8 mouse cellular contexts compared by ENCODE assay signal in the genomic region with DNA sequence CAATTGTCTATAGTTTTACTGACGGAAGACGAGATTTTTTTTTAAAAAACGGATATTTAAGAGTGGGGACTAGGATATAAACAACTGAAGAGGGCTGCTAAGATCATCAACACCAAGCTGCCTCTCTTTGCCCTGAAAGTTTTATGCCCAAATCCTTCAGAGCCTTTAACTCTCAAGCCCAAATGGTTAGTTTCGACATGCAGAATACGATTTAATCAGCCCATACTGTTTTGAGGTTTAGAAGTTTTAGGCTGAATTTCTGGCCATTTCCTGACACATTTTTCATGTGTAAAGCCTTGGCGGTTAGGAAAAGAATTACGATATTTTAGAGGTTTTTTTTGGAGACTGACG. TPM values are rescaled to one million over a fixed set of nuclear protein-coding genes. Genes with fewer than 3 reads are reported as not detected.
DNase-seq lines count a peak whose midpoint lies in the region; ATAC-seq and TF ChIP-seq lines count a peak whose summit lies in the region.

No protein-coding gene starts in this region.

- no peaks in the 10 kb centered on the region for H3K9me3 ChIP-seq in kidney, postnatal 0 days (replicated peaks; ENCODE audit: low read length)
- no peaks in the 10 kb centered on the region for H3K9me3 ChIP-seq in embryonic facial prominence, embryonic 13.5 days
- no peaks in the 10 kb centered on the region for H3K9me3 ChIP-seq in intestine, embryonic 15.5 days

- peak overlapping the region; percentile 73 for H3K4me2 ChIP-seq in kidney, postnatal 0 days (ENCODE audit: low read length)
- peak overlapping the region; percentile 73 for H3K4me2 ChIP-seq in embryonic facial prominence, embryonic 13.5 days
- H3K4me2 ChIP-seq in intestine, embryonic 15.5 days (replicated peaks), result peak overlapping the region; percentile 60
- H3K4me2 ChIP-seq in myocyte (ENCODE audit: low read depth), result peak overlapping the region; percentile 57

- H3K9ac ChIP-seq in kidney, postnatal 0 days (ENCODE audit: low read depth, low read length), result peak overlapping the region; percentile 91; the same call in 1 of the 2 replicates
- peak overlapping the region; percentile 97; the same call in 1 of the 2 replicates for H3K9ac ChIP-seq in embryonic facial prominence, embryonic 13.5 days
- no peak overlapping the region for H3K9ac ChIP-seq in intestine, embryonic 15.5 days

- H3K4me1 ChIP-seq in kidney, postnatal 0 days (replicated peaks; ENCODE audit: insufficient read depth, low read length), result 0 out of 2 replicates have a peak, but pooled peaks cover 8% of the 10 kb centered on the region
- peaks cover 18% of the 10 kb centered on the region for H3K4me1 ChIP-seq in embryonic facial prominence, embryonic 13.5 days
- peaks cover 8% of the 10 kb centered on the region; the same call in 1 of the 2 replicates for H3K4me1 ChIP-seq in intestine, embryonic 15.5 days (replicated peaks)

- H3K4me3 ChIP-seq in kidney, postnatal 0 days (replicated peaks; ENCODE audit: low read depth, low read length), result peak overlapping the region; percentile 78
- peak overlapping the region; percentile 93 for H3K4me3 ChIP-seq in embryonic facial prominence, embryonic 13.5 days
- H3K4me3 ChIP-seq in intestine, embryonic 15.5 days (replicated peaks), result peak overlapping the region; percentile 90
- H3K4me3 ChIP-seq in myocyte, result peak overlapping the region; percentile 68

- no peaks in the 10 kb centered on the region for H3K27me3 ChIP-seq in kidney, postnatal 0 days (ENCODE audit: insufficient read depth, low read length)
- H3K27me3 ChIP-seq in embryonic facial prominence, embryonic 13.5 days, result no peaks in the 10 kb centered on the region
- H3K27me3 ChIP-seq in intestine, embryonic 15.5 days (replicated peaks), result no peaks in the 10 kb centered on the region
- no peaks in the 10 kb centered on the region for H3K27me3 ChIP-seq in myocyte (ENCODE audit: control insufficient read depth, insufficient read depth, insufficient read length)

- no peak overlapping the region for H3K27ac ChIP-seq in kidney, postnatal 0 days
- peak overlapping the region; percentile 89; the same call in 1 of the 2 replicates for H3K27ac ChIP-seq in embryonic facial prominence, embryonic 13.5 days
- H3K27ac ChIP-seq in intestine, embryonic 15.5 days, result no peak overlapping the region

- TF ChIP-seq CTCF in kidney, postnatal 0 days (IDR thresholded peaks at IDR 0.05; ENCODE audit: low read depth), result no peak

- H3ac ChIP-seq in myocyte (ENCODE audit: control insufficient read depth, insufficient read length), result peak overlapping the region; percentile 68

- TF ChIP-seq POLR2A in myocyte (IDR thresholded peaks at IDR 0.05; ENCODE audit: insufficient read length, low read depth), result no peak

- 49% methylated on average over 8 of the region's 8 CpGs for WGBS in kidney, postnatal 0 days
- WGBS in embryonic facial prominence, embryonic 13.5 days, result 46% methylated on average over 8 of the region's 8 CpGs
- WGBS in intestine, embryonic 15.5 days, result 47% methylated on average over 8 of the region's 8 CpGs

- no peak for ATAC-seq in kidney, postnatal 0 days (replicated peaks; ENCODE audit: low FRiP score, low read depth)
- no peak for ATAC-seq in embryonic facial prominence, embryonic 13.5 days (ENCODE audit: insufficient number of reproducible peaks, insufficient read depth, low FRiP score, low TSS enrichment, low read depth)
- peak; percentile 12 for ATAC-seq in intestine, embryonic 15.5 days

- no peak for DNase-seq in kidney, postnatal 0 days (ENCODE audit: low spot score)
- DNase-seq in kidney, postnatal 36 days, result no peak
- DNase-seq in spleen, postnatal 4 days (ENCODE audit: low spot score in 2 of 2), result no peak
- DNase-seq in urinary bladder, postnatal 36 days (ENCODE audit: low spot score in 2 of 2), result no peak
- no peak for DNase-seq in spleen, postnatal 36 days (ENCODE audit: low spot score in 2 of 2)

- no peaks in the 10 kb centered on the region for H3K36me3 ChIP-seq in kidney, postnatal 0 days (ENCODE audit: insufficient read depth, low read length)
- no peaks in the 10 kb centered on the region for H3K36me3 ChIP-seq in embryonic facial prominence, embryonic 13.5 days
- H3K36me3 ChIP-seq in intestine, embryonic 15.5 days, result no peaks in the 10 kb centered on the region
- H3K36me3 ChIP-seq in myocyte (ENCODE audit: control insufficient read depth, insufficient read depth), result peaks cover 1% of the 10 kb centered on the region

- peaks cover 45% of the 10 kb centered on the region for H3K79me2 ChIP-seq in myocyte (ENCODE audit: control insufficient read depth, insufficient read depth)

TF ChIP-seq in myocyte, 11 proteins besides CTCF, POLR2A, EP300 and RAD21:
- no peak for TF ChIP-seq REST (IDR thresholded peaks at IDR 0.05; ENCODE audit: insufficient read depth, insufficient read length)
- no peak for TF ChIP-seq USF1 (IDR thresholded peaks at IDR 0.05; ENCODE audit: low read depth)
- TF ChIP-seq TCF3 (IDR thresholded peaks at IDR 0.05; ENCODE audit: insufficient read length, low read depth), result no peak
- no peak for TF ChIP-seq POLR2AphosphoS2 (IDR thresholded peaks at IDR 0.05; ENCODE audit: insufficient read length, low read depth)
- no peak for TF ChIP-seq MYOD1 (IDR thresholded peaks at IDR 0.05; ENCODE audit: control insufficient read depth in 1 of 3, insufficient read length in 2 of 3, low read depth in 2 of 3)
- TF ChIP-seq E2F4 (IDR thresholded peaks at IDR 0.05; ENCODE audit: insufficient read depth), result no peak
- TF ChIP-seq SRF (IDR thresholded peaks at IDR 0.05; ENCODE audit: control insufficient read depth, insufficient read length, low read depth), result no peak
- no peak for TF ChIP-seq TCF12 (IDR thresholded peaks at IDR 0.05; ENCODE audit: insufficient read depth, poor library complexity, severe bottlenecking)
- TF ChIP-seq MAX (IDR thresholded peaks at IDR 0.05; ENCODE audit: low read depth), result no peak
- TF ChIP-seq MYOG (IDR thresholded peaks at IDR 0.05; ENCODE audit: control insufficient read depth in 1 of 3, insufficient read depth in 1 of 3, insufficient read length in 2 of 3, low read depth in 2 of 3), result no peak
- no peak for TF ChIP-seq CEBPB (IDR thresholded peaks at IDR 0.05; ENCODE audit: insufficient read depth, poor library complexity, severe bottlenecking)

RNA-seq across cellular contexts. Expression of gene Prpf39, which starts 0.3 kb away (rescaled TPM):
- 34.4 and 37.2 TPM in 2 replicates for polyA plus RNA-seq in kidney, postnatal 0 days (2015; fragmentation: Nextera tagmentation; extraction: Ambion mirVana)
- 68.1 and 76.9 TPM in 2 replicates for polyA plus RNA-seq in embryonic facial prominence, embryonic 13.5 days (2015; fragmentation: Nextera tagmentation; extraction: Ambion mirVana)
- 40.4 and 48.1 TPM in 2 replicates for polyA plus RNA-seq in intestine, embryonic 15.5 days (2015; fragmentation: Nextera tagmentation; extraction: Ambion mirVana)
- 3.8 TPM for polyA plus RNA-seq in myocyte (2012; fragmentation: generic; extraction: Trizol)

RNA-seq across cellular contexts. Expression of gene Fkbp3, which starts 38.0 kb away (rescaled TPM):
- polyA plus RNA-seq in kidney, postnatal 0 days (2015; fragmentation: Nextera tagmentation; extraction: Ambion mirVana), result 432 and 463 TPM in 2 replicates
- polyA plus RNA-seq in embryonic facial prominence, embryonic 13.5 days (2015; fragmentation: Nextera tagmentation; extraction: Ambion mirVana), result 495 and 555 TPM in 2 replicates
- 340 and 409 TPM in 2 replicates for polyA plus RNA-seq in intestine, embryonic 15.5 days (2015; fragmentation: Nextera tagmentation; extraction: Ambion mirVana)
- 77.9 TPM for polyA plus RNA-seq in myocyte (2012; fragmentation: generic; extraction: Trizol)

RNA-seq across cellular contexts. Expression of gene Fancm, which starts 39.6 kb away (rescaled TPM):
- 7.4 and 8.3 TPM in 2 replicates for polyA plus RNA-seq in kidney, postnatal 0 days (2015; fragmentation: Nextera tagmentation; extraction: Ambion mirVana)
- polyA plus RNA-seq in embryonic facial prominence, embryonic 13.5 days (2015; fragmentation: Nextera tagmentation; extraction: Ambion mirVana), result 11.1 and 12.0 TPM in 2 replicates
- polyA plus RNA-seq in intestine, embryonic 15.5 days (2015; fragmentation: Nextera tagmentation; extraction: Ambion mirVana), result 6.7 and 8.2 TPM in 2 replicates
- 1.2 TPM for polyA plus RNA-seq in myocyte (2012; fragmentation: generic; extraction: Trizol)
